Mouse (Mus musculus) erythroblast, embryonic 14.5 days (primary cell): ENCODE results near the gene Fam169a.

ENCODE experiments used
- GATA1 ChIP-seq: IDR thresholded peaks from 2 replicates; pipeline ENCODE4 v1.6.1; 2012; ENCODE audit warnings: low read length, inconsistent platforms, mixed read lengths
- TAL1 ChIP-seq: IDR thresholded peaks from 3 replicates; pipeline ENCODE4 v1.6.1; 2012; ENCODE audit warnings: low read length, inconsistent platforms, mixed read lengths

- TF ChIP-seq GATA1: no peak
- TF ChIP-seq TAL1: no peak
Measured at GRCm38 (mm10) chr13:97064413-97064812, 2.7 kb upstream of the Fam169a start.
